Mouse (Mus musculus): Measurements from ENCODE around the gene Caprin1. TPM values are rescaled to one million over a fixed set of nuclear protein-coding genes. Genes with fewer than 3 reads are reported as not detected.

The Caprin1 gene
- 1,212 TPM for polyA plus RNA-seq (2014; fragmentation: Illumina TruSeq; extraction: RNeasy Lipid Tissue Mini Kit (QIAGEN cat#74804))

DNA sequence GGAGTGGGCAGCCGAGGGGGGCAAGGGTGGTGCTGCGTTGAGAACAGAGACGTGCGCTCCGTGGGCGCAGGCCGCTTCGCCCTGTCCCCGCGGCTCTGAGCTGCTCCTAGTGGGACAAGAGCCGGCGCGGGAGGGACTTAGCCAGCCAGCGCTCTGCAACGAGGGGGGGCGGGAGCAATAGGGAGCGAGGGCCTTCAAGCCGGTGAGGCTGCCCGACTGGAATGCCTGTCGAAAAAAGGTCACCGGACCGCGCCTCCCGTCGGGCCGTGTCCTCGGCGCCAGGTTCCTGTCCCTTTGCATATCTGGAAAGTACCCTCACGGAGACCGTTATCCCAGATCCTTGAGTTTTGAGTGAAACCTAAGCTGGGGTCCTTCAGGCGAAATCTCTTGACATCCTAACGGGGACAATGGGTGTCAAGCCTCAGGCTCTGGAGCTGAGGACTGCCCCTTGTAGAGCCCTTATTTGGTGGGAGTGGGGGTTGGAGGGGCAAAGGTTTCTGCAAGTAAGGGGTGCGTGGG, at the start of gene Caprin1:
Caprin1 (minus strand) TSS at position 159 of the 519 bp plus-strand sequence.

DNA sequence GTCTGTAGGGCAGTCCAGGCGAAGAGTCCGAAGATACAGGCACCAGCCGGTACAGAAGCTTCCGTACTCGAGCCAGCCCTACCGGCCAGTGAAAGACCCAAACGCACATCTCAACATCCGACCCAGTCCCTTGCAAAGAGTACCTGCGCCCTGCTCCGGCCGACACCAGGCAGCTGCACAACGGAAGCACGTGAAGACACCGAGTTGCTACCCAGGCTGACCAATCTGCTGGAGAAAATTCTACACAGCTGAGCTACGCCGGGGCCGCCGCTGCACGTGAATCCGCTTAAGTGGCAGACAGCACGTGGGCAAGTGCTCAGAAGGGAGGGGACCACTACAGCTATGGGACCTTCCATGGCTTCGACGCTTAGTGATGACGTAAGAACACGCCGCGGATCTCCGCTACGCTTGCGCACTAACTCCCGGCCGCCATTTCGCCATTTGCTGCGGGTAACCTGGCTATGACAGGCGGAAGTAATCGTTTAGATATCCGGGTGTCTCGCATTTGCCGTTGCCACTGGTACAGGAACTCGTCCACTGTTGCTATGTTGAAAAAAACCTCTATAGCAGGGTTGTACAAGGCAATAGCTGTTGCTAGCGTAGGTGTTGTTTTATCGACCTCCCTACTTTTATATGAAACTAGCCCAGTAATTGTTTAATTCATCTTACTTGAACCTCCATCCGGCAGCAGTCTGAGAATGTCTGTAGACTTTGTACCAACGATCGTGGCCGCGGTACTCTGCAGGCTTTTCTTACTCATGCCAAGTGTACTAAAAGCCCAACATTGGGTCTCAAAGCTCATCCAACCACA, 36.3 kb downstream of the Caprin1 start, which contains the start of gene Nat10:
Nat10 (minus strand) TSS at position 365 of the 811 bp plus-strand sequence.

Other genes starting within 250 kb of the Caprin1 start
- 0.83 TPM for gene Abtb2, start 231.3 kb downstream of the Caprin1 start, polyA plus RNA-seq (2014; fragmentation: Illumina TruSeq; extraction: RNeasy Lipid Tissue Mini Kit (QIAGEN cat#74804))
- 41.3 TPM for gene Nat10, start 36.4 kb downstream of the Caprin1 start, polyA plus RNA-seq (2014; fragmentation: Illumina TruSeq; extraction: RNeasy Lipid Tissue Mini Kit (QIAGEN cat#74804))
- 23.4 TPM for gene Lmo2, start 160.3 kb upstream of the Caprin1 start, polyA plus RNA-seq (2014; fragmentation: Illumina TruSeq; extraction: RNeasy Lipid Tissue Mini Kit (QIAGEN cat#74804))
- 136 TPM for gene Fbxo3, start 230.1 kb upstream of the Caprin1 start, polyA plus RNA-seq (2014; fragmentation: Illumina TruSeq; extraction: RNeasy Lipid Tissue Mini Kit (QIAGEN cat#74804))
- not detected for gene 4931422A03Rik, start 230.7 kb upstream of the Caprin1 start, polyA plus RNA-seq (2014; fragmentation: Illumina TruSeq; extraction: RNeasy Lipid Tissue Mini Kit (QIAGEN cat#74804))